ENCODE assay signal across 8 mouse cellular contexts in genomic region chr7:80404101-80404894, GRCm38 (mm10). TPM values are rescaled to one million over a fixed set of nuclear protein-coding genes. Genes with fewer than 3 reads are reported as not detected.
DNase-seq lines count a peak whose midpoint lies in the region; ATAC-seq and TF ChIP-seq lines count a peak whose summit lies in the region.

No protein-coding gene starts in this region.

- no peak for TF ChIP-seq CTCF in midbrain, postnatal 0 days (IDR thresholded peaks at IDR 0.05)

- DNase-seq in cerebellum, adult 9-11 months: peak; percentile 30
- peak; percentile 23 for DNase-seq in thymus, postnatal 25 days
- DNase-seq in thymus, postnatal 4 days: no peak
- DNase-seq in midbrain, postnatal 0 days (ENCODE audit: low spot score): no peak
- no peak for DNase-seq in kidney, adult 18-20 months

- no peak overlapping the region for H3K4me3 ChIP-seq in lung, embryonic 15.5 days
- no peak overlapping the region for H3K4me3 ChIP-seq in midbrain, postnatal 0 days (ENCODE audit: low read depth, low read length)
- no peak overlapping the region for H3K4me3 ChIP-seq in midbrain, embryonic 13.5 days (replicated peaks)

- no peaks in the 10 kb centered on the region for H3K9me3 ChIP-seq in lung, embryonic 15.5 days
- H3K9me3 ChIP-seq in midbrain, postnatal 0 days (ENCODE audit: low read length): no peaks in the 10 kb centered on the region
- no peaks in the 10 kb centered on the region for H3K9me3 ChIP-seq in midbrain, embryonic 13.5 days

- no peak overlapping the region for H3K4me2 ChIP-seq in lung, embryonic 15.5 days
- no peak overlapping the region for H3K4me2 ChIP-seq in midbrain, postnatal 0 days (ENCODE audit: low read depth, low read length, poor library complexity, severe bottlenecking)
- no peak overlapping the region for H3K4me2 ChIP-seq in midbrain, embryonic 13.5 days (replicated peaks)

- 61% methylated on average over 7 of the region's 7 CpGs for WGBS in lung, embryonic 15.5 days
- WGBS in midbrain, postnatal 0 days: 72% methylated on average over 7 of the region's 7 CpGs
- 66% methylated on average over 7 of the region's 7 CpGs for WGBS in midbrain, embryonic 13.5 days

- H3K4me1 ChIP-seq in lung, embryonic 15.5 days: peaks cover 43% of the 10 kb centered on the region
- H3K4me1 ChIP-seq in midbrain, postnatal 0 days (ENCODE audit: insufficient read depth, low read length): peaks cover 15% of the 10 kb centered on the region
- H3K4me1 ChIP-seq in midbrain, embryonic 13.5 days (replicated peaks): peaks cover 30% of the 10 kb centered on the region

- ATAC-seq in cerebellum, adult (ENCODE audit: insufficient number of reproducible peaks, low FRiP score, low TSS enrichment): no peak
- ATAC-seq in lung, embryonic 15.5 days (ENCODE audit: borderline replicate concordance, extremely low read depth, low FRiP score, low TSS enrichment): no peak
- no peak for ATAC-seq in midbrain, postnatal 0 days (ENCODE audit: low FRiP score)
- ATAC-seq in midbrain, embryonic 13.5 days: no peak

- peak overlapping the region; percentile 92 for H3K27ac ChIP-seq in lung, embryonic 15.5 days
- H3K27ac ChIP-seq in midbrain, postnatal 0 days (ENCODE audit: low read depth, low read length): no peak overlapping the region
- no peak overlapping the region for H3K27ac ChIP-seq in midbrain, embryonic 13.5 days

- no peak overlapping the region for H3K9ac ChIP-seq in lung, embryonic 15.5 days
- H3K9ac ChIP-seq in midbrain, postnatal 0 days (replicated peaks; ENCODE audit: low read length, poor library complexity, severe bottlenecking): no peak overlapping the region
- no peak overlapping the region for H3K9ac ChIP-seq in midbrain, embryonic 13.5 days (replicated peaks)

- no peaks in the 10 kb centered on the region for H3K36me3 ChIP-seq in lung, embryonic 15.5 days
- H3K36me3 ChIP-seq in midbrain, postnatal 0 days (ENCODE audit: insufficient read depth, low read length): no peaks in the 10 kb centered on the region
- no peaks in the 10 kb centered on the region for H3K36me3 ChIP-seq in midbrain, embryonic 13.5 days

- H3K27me3 ChIP-seq in lung, embryonic 15.5 days: no peaks in the 10 kb centered on the region
- no peaks in the 10 kb centered on the region for H3K27me3 ChIP-seq in midbrain, postnatal 0 days (ENCODE audit: insufficient read depth, low read length)
- peaks cover 27% of the 10 kb centered on the region for H3K27me3 ChIP-seq in midbrain, embryonic 13.5 days

RNA-seq across cellular contexts. Expression of gene Furin, which starts 0.9 kb away (rescaled TPM):
- polyA plus RNA-seq in lung, embryonic 15.5 days (2015; fragmentation: Nextera tagmentation; extraction: Ambion mirVana): 16.3 and 16.7 TPM in 2 replicates
- 16.6 TPM in 2 replicates for total RNA-seq in midbrain, postnatal 0 days (2014; rRNA removed)
- 5.0 and 6.0 TPM in 2 replicates for polyA plus RNA-seq in midbrain, postnatal 0 days (2015; fragmentation: Nextera tagmentation; extraction: Ambion mirVana)
- 3.2 and 3.6 TPM in 2 replicates for polyA plus RNA-seq in midbrain, embryonic 13.5 days (2015; fragmentation: Nextera tagmentation; extraction: Ambion mirVana)

RNA-seq across cellular contexts. Expression of gene Fes, which starts 16.6 kb away (rescaled TPM):
- 15.2 and 17.8 TPM in 2 replicates for polyA plus RNA-seq in lung, embryonic 15.5 days (2015; fragmentation: Nextera tagmentation; extraction: Ambion mirVana)
- total RNA-seq in midbrain, postnatal 0 days (2014; rRNA removed): 4.3 and 7.9 TPM in 2 replicates
- 3.1 and 3.7 TPM in 2 replicates for polyA plus RNA-seq in midbrain, postnatal 0 days (2015; fragmentation: Nextera tagmentation; extraction: Ambion mirVana)
- 3.0 and 5.0 TPM in 2 replicates for polyA plus RNA-seq in midbrain, embryonic 13.5 days (2015; fragmentation: Nextera tagmentation; extraction: Ambion mirVana)

RNA-seq across cellular contexts. Expression of gene Man2a2, which starts 33.1 kb away (rescaled TPM):
- polyA plus RNA-seq in lung, embryonic 15.5 days (2015; fragmentation: Nextera tagmentation; extraction: Ambion mirVana): 18.4 and 22.3 TPM in 2 replicates
- total RNA-seq in midbrain, postnatal 0 days (2014; rRNA removed): 59.1 and 70.2 TPM in 2 replicates
- polyA plus RNA-seq in midbrain, postnatal 0 days (2015; fragmentation: Nextera tagmentation; extraction: Ambion mirVana): 13.7 and 16.6 TPM in 2 replicates
- 19.4 and 21.3 TPM in 2 replicates for polyA plus RNA-seq in midbrain, embryonic 13.5 days (2015; fragmentation: Nextera tagmentation; extraction: Ambion mirVana)

Comparison
In these comparisons a context has a peak if more than half of its experiments do, and no peak if none do; other contexts are left out.
1. DNase-seq: peak in cerebellum, adult 9-11 months (single experiment) and thymus, postnatal 25 days (single experiment); none in thymus, postnatal 4 days (single experiment), midbrain, postnatal 0 days (single experiment) and kidney, adult 18-20 months (single experiment).